Mouse (Mus musculus): Measurements from ENCODE around the gene Gm9964.

GRCm38 (mm10) chr11:79287447-79287846 is 9.3 kb downstream of the Gm9964 start:
- no peak for TF ChIP-seq CTCF (IDR thresholded peaks at IDR 0.05; ENCODE audit: borderline replicate concordance, control insufficient read depth, extremely low read depth, insufficient read depth, low read length, poor library complexity)
- no peak for TF ChIP-seq POLR2A (IDR thresholded peaks at IDR 0.05; ENCODE audit: control insufficient read depth, extremely low read depth, insufficient read depth, low read length, poor library complexity)

Measured in thymus, adult 2 months (tissue).